Mouse (Mus musculus): Measurements from ENCODE around the gene Rimkla. TPM values are rescaled to one million over a fixed set of nuclear protein-coding genes. Genes with fewer than 3 reads are reported as not detected.

Rimkla gene
- polyA plus RNA-seq, 2 experiments: 0.01 TPM; not detected in 1

GRCm38 (mm10) chr4:119417894-119418293, 74.5 kb downstream of the Rimkla start:
- Histone ChIP-seq H3K36me3 (replicated peaks; ENCODE audit: control insufficient read depth, insufficient read depth, low read depth) (no peaks in the 10 kb centered on the region), H3K4me2 (ENCODE audit: low read depth) (peak overlapping the region; percentile 23)

GRCm38 (mm10) chr4:119417270-119417669, 75.2 kb downstream of the Rimkla start:
- no peak for DNase-seq (ENCODE audit: low read depth in 3 of 3, low spot score in 3 of 3)
- Histone ChIP-seq H3K27ac (no peak overlapping the region), H3K4me1 (replicated peaks; ENCODE audit: control insufficient read depth in 2 of 2, insufficient read depth in 2 of 2, low read length in 1 of 2) (peaks cover 6 to 27% of the 10 kb centered on the region in 2 experiments; a peak in 3 of 4 replicates)

More at GRCm38 (mm10) chr4:119417894-119418293, 74.5 kb downstream of the Rimkla start:
- Histone ChIP-seq H3K27me3 (ENCODE audit: control insufficient read depth, insufficient read depth, low read length) (peaks cover 14% of the 10 kb centered on the region), H3K9me3 (ENCODE audit: control insufficient read depth, low read length) (no peaks in the 10 kb centered on the region), H3K4me3 (ENCODE audit: insufficient read depth in 1 of 2, low read depth in 2 of 2, low read length in 2 of 2) (no peak overlapping the region), H3K4me1 (replicated peaks; ENCODE audit: control insufficient read depth in 2 of 2, insufficient read depth in 2 of 2, low read length in 1 of 2) (peaks cover 8 to 28% of the 10 kb centered on the region in 2 experiments), H3K9ac (replicated peaks) (no peak overlapping the region), H3K27ac (no peak overlapping the region)
- ATAC-seq (ENCODE audit: insufficient read depth) (peak; percentile 40; the same call in 1 of the 2 replicates), DNase-seq (ENCODE audit: low read depth in 3 of 3, low spot score in 3 of 3) (peak in 1 of 3 experiments; percentile 43)
- 19% methylated on average over 3 of the region's 3 CpGs for WGBS (ENCODE audit: insufficient replicate concordance)
- TF ChIP-seq CTCF (IDR thresholded peaks at IDR 0.05; ENCODE audit: low read depth): no peak
- TF ChIP-seq EP300 (IDR thresholded peaks at IDR 0.05; ENCODE audit: low read depth): peak; percentile 76

More at GRCm38 (mm10) chr4:119417270-119417669, 75.2 kb downstream of the Rimkla start:
- Histone ChIP-seq H3K4me3 (ENCODE audit: insufficient read depth in 1 of 2, low read depth in 2 of 2, low read length in 2 of 2) (no peak overlapping the region), H3K4me2 (ENCODE audit: low read depth) (no peak overlapping the region; the same call in 1 of the 2 replicates), H3K27me3 (ENCODE audit: control insufficient read depth, insufficient read depth, low read length) (peaks cover 14% of the 10 kb centered on the region), H3K9me3 (ENCODE audit: control insufficient read depth, low read length) (no peaks in the 10 kb centered on the region), H3K9ac (replicated peaks) (no peak overlapping the region), H3K36me3 (replicated peaks; ENCODE audit: control insufficient read depth, insufficient read depth, low read depth) (no peaks in the 10 kb centered on the region)
- WGBS (ENCODE audit: insufficient replicate concordance): 39% methylated on average over 3 of the region's 3 CpGs
- no peak for ATAC-seq (ENCODE audit: insufficient read depth)
- TF ChIP-seq CTCF (IDR thresholded peaks at IDR 0.05; ENCODE audit: low read depth) (no peak), EP300 (IDR thresholded peaks at IDR 0.05; ENCODE audit: low read depth) (no peak)

Other genes starting within 250 kb of the Rimkla start
- not detected in 2 replicates for gene Cldn19, start 237.2 kb downstream of the Rimkla start, polyA plus RNA-seq (2012; rRNA removed)
- not detected in 2 replicates for gene Cldn19, start 237.2 kb downstream of the Rimkla start, polyA plus RNA-seq (2014; fragmentation: Nextera tagmentation; extraction: Ambion mirVana)
- 135 and 250 TPM in 2 replicates for gene Ybx1, start 198.0 kb downstream of the Rimkla start, polyA plus RNA-seq (2012; rRNA removed)
- gene Ybx1, start 198.0 kb downstream of the Rimkla start, polyA plus RNA-seq (2014; fragmentation: Nextera tagmentation; extraction: Ambion mirVana): 297 and 335 TPM in 2 replicates
- 42.3 and 52.2 TPM in 2 replicates for gene Ppih, start 172.1 kb downstream of the Rimkla start, polyA plus RNA-seq (2012; rRNA removed)
- gene Ppih, start 172.1 kb downstream of the Rimkla start, polyA plus RNA-seq (2014; fragmentation: Nextera tagmentation; extraction: Ambion mirVana): 76.0 and 80.8 TPM in 2 replicates
- 0.15 and 0.41 TPM in 2 replicates for gene Ccdc30, start 77.1 kb downstream of the Rimkla start, polyA plus RNA-seq (2012; rRNA removed)
- 0.96 and 1.2 TPM in 2 replicates for gene Ccdc30, start 77.1 kb downstream of the Rimkla start, polyA plus RNA-seq (2014; fragmentation: Nextera tagmentation; extraction: Ambion mirVana)
- 5.0 and 6.5 TPM in 2 replicates for gene Ppcs, start 70.2 kb downstream of the Rimkla start, polyA plus RNA-seq (2012; rRNA removed)
- gene Ppcs, start 70.2 kb downstream of the Rimkla start, polyA plus RNA-seq (2014; fragmentation: Nextera tagmentation; extraction: Ambion mirVana): 14.4 and 15.5 TPM in 2 replicates
- 0.04 and 0.06 TPM in 2 replicates for gene Zmynd12, start 69.8 kb downstream of the Rimkla start, polyA plus RNA-seq (2012; rRNA removed)
- 0.15 TPM in 2 replicates for gene Zmynd12, start 69.8 kb downstream of the Rimkla start, polyA plus RNA-seq (2014; fragmentation: Nextera tagmentation; extraction: Ambion mirVana)
- 4.1 and 4.7 TPM in 2 replicates for gene Foxj3, start 44.4 kb upstream of the Rimkla start, polyA plus RNA-seq (2012; rRNA removed)
- 4.5 and 5.6 TPM in 2 replicates for gene Foxj3, start 44.4 kb upstream of the Rimkla start, polyA plus RNA-seq (2014; fragmentation: Nextera tagmentation; extraction: Ambion mirVana)
- gene Frg2f1, start 46.9 kb upstream of the Rimkla start, polyA plus RNA-seq (2012; rRNA removed): 1.1 and 1.3 TPM in 2 replicates
- 0.39 and 0.53 TPM in 2 replicates for gene Frg2f1, start 46.9 kb upstream of the Rimkla start, polyA plus RNA-seq (2014; fragmentation: Nextera tagmentation; extraction: Ambion mirVana)
- 0.14 TPM in 1 of 2 replicates, not detected in the other for gene Guca2a, start 145.1 kb upstream of the Rimkla start, polyA plus RNA-seq (2012; rRNA removed)
- not detected in 2 replicates for gene Guca2a, start 145.1 kb upstream of the Rimkla start, polyA plus RNA-seq (2014; fragmentation: Nextera tagmentation; extraction: Ambion mirVana)
- 0.12 and 0.64 TPM in 2 replicates for gene Guca2b, start 166.3 kb upstream of the Rimkla start, polyA plus RNA-seq (2012; rRNA removed)
- not detected in 2 replicates for gene Guca2b, start 166.3 kb upstream of the Rimkla start, polyA plus RNA-seq (2014; fragmentation: Nextera tagmentation; extraction: Ambion mirVana)
- 1.7 and 1.9 TPM in 2 replicates for gene Hivep3, start 241.2 kb upstream of the Rimkla start, polyA plus RNA-seq (2012; rRNA removed)
- 2.3 and 2.7 TPM in 2 replicates for gene Hivep3, start 241.2 kb upstream of the Rimkla start, polyA plus RNA-seq (2014; fragmentation: Nextera tagmentation; extraction: Ambion mirVana)